ENCODE assay signal across 9 mouse cellular contexts in the genomic region with DNA sequence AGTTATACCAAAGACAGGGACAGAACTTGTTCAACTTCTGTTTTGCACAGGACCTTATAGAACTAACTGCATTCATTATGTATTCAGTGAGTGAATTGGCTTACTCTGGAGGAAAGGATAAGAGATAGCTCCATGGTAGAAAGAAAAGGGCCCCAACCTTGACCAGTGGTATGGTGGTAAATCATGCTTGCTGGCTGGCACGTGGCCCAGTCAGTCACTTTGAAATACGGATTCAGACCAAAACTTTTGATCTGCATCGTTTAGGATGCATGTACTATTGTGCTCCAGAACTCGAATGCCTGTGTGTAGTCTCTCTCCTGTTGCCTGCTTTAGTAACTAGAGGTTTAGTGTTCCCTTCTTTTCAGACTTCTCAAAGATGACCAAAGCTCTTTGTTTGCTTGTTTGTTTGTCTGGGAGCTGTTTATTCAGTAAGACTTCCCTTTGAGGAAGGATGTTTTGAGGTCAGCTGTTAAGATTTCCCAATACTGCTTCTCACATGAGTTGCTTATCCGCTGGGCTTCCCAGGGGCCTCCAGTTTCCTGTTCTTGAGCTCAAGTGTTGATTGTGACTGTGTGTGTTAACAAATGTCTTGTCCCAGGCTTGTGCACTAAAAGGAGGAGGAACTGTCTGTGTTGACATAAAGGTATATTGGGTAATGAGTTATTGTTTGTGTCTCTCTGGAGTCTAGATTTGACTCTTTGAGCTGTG. TPM values are rescaled to one million over a fixed set of nuclear protein-coding genes. Genes with fewer than 3 reads are reported as not detected.
A peak's percentile ranks its signal among the peaks of the same experiment; 100 is the strongest.
DNase-seq lines count a peak whose midpoint lies in the region; ATAC-seq and TF ChIP-seq lines count a peak whose summit lies in the region.
"Had no signal": no experiment of that assay in that cellular context is flagged by ENCODE, and none has a peak within 500 bp of the region (broad histone marks: within the 10 kb centered on the region; RNA-seq: fewer than 3 reads in every experiment).

No protein-coding gene starts in this region.

- H3K4me2 ChIP-seq in myocyte (ENCODE audit: low read depth) = peak overlapping the region; percentile 34

- WGBS in kidney, adult 2 months = 18% methylated on average over 5 of the region's 5 CpGs

- no peaks in the 10 kb centered on the region for H3K27me3 ChIP-seq in kidney, adult 2 months (replicated peaks; ENCODE audit: control insufficient read depth, insufficient read depth, low read length)
- no peaks in the 10 kb centered on the region for H3K27me3 ChIP-seq in myocyte (ENCODE audit: control insufficient read depth, insufficient read depth, insufficient read length)

- H3K79me2 ChIP-seq in myocyte (ENCODE audit: control insufficient read depth, insufficient read depth) = peaks cover 71% of the 10 kb centered on the region

- peak; percentile 59 for DNase-seq in kidney, adult 2 months
- DNase-seq in kidney, adult 11 months = no peak
- peak; percentile 87 to 91 for DNase-seq in adrenal gland, postnatal 36 days
- DNase-seq in kidney, postnatal 10 days = peak; percentile 63
- no peak for DNase-seq in spleen, adult 18-20 months
- no peak for DNase-seq in cerebellum, adult 9-11 months

- H3ac ChIP-seq in myocyte (ENCODE audit: control insufficient read depth, insufficient read length) = no peak overlapping the region

- H3K36me3 ChIP-seq in kidney, adult 2 months (ENCODE audit: control insufficient read depth, insufficient read depth, low read length) = peaks cover 2% of the 10 kb centered on the region; the same call in 1 of the 2 replicates
- H3K36me3 ChIP-seq in myocyte (ENCODE audit: control insufficient read depth, insufficient read depth) = peaks cover 13% of the 10 kb centered on the region

- H3K4me1 ChIP-seq in kidney, adult 2 months (ENCODE audit: control insufficient read depth, insufficient read depth, low read length) = peaks cover 31% of the 10 kb centered on the region

- no peak for ATAC-seq in frontal cortex, adult (ENCODE audit: low TSS enrichment)

- peak overlapping the region; percentile 53 for H3K27ac ChIP-seq in kidney, adult 2 months (ENCODE audit: insufficient read depth, low read depth, low read length)

- no peak for TF ChIP-seq CTCF in kidney, adult 2 months (conservative IDR thresholded peaks at IDR 0.05; ENCODE audit: insufficient read depth, insufficient read length, low read depth, low read length)

- no peak overlapping the region for H3K4me3 ChIP-seq in kidney, adult 2 months (ENCODE audit: insufficient read depth, low read depth, low read length)
- H3K4me3 ChIP-seq in myocyte = no peak overlapping the region

- no peak for TF ChIP-seq POLR2A in kidney, adult 2 months (IDR thresholded peaks at IDR 0.05; ENCODE audit: low read depth, low read length)
- TF ChIP-seq POLR2A in myocyte (IDR thresholded peaks at IDR 0.05; ENCODE audit: insufficient read length, low read depth) = no peak

TF ChIP-seq in myocyte, 11 proteins besides CTCF, POLR2A, EP300 and RAD21:
- TF ChIP-seq POLR2AphosphoS2 (IDR thresholded peaks at IDR 0.05; ENCODE audit: insufficient read length, low read depth) (no peak), MAX (IDR thresholded peaks at IDR 0.05; ENCODE audit: low read depth) (no peak), MYOD1 (IDR thresholded peaks at IDR 0.05; ENCODE audit: control insufficient read depth in 1 of 3, insufficient read length in 2 of 3, low read depth in 2 of 3) (no peak), REST (IDR thresholded peaks at IDR 0.05; ENCODE audit: insufficient read depth, insufficient read length) (no peak), E2F4 (IDR thresholded peaks at IDR 0.05; ENCODE audit: insufficient read depth) (no peak), MYOG (IDR thresholded peaks at IDR 0.05; ENCODE audit: control insufficient read depth in 1 of 3, insufficient read depth in 1 of 3, insufficient read length in 2 of 3, low read depth in 2 of 3) (no peak), SRF (IDR thresholded peaks at IDR 0.05; ENCODE audit: control insufficient read depth, insufficient read length, low read depth) (no peak), USF1 (IDR thresholded peaks at IDR 0.05; ENCODE audit: low read depth) (no peak), TCF12 (IDR thresholded peaks at IDR 0.05; ENCODE audit: insufficient read depth, poor library complexity, severe bottlenecking) (no peak), TCF3 (IDR thresholded peaks at IDR 0.05; ENCODE audit: insufficient read length, low read depth) (no peak), CEBPB (IDR thresholded peaks at IDR 0.05; ENCODE audit: insufficient read depth, poor library complexity, severe bottlenecking) (no peak)

RNA-seq across cellular contexts. Expression of gene Adipor1, which starts 4.7 kb away (rescaled TPM):
- polyA plus RNA-seq in kidney, adult 2 months (2012; rRNA removed) = 113 and 119 TPM in 2 replicates
- 100 to 1,000 TPM; 125 to 139 TPM for total RNA-seq in adrenal gland, postnatal 36 days (2021)
- 87.9 TPM for polyA plus RNA-seq in myocyte (2012; fragmentation: generic; extraction: Trizol)

RNA-seq across cellular contexts. Expression of gene Cyb5r1, which starts 14.5 kb away (rescaled TPM):
- polyA plus RNA-seq in kidney, adult 2 months (2012; rRNA removed) = 41.9 and 56.8 TPM in 2 replicates
- 10 to 100 TPM; 28.6 to 55.4 TPM for total RNA-seq in adrenal gland, postnatal 36 days (2021)
- polyA plus RNA-seq in myocyte (2012; fragmentation: generic; extraction: Trizol) = 452 TPM

RNA-seq across cellular contexts. Expression of gene 4933406M09Rik, which starts 34.2 kb away (rescaled TPM):
- 0.06 TPM in 1 of 2 replicates, not detected in the other for polyA plus RNA-seq in kidney, adult 2 months (2012; rRNA removed)
- not detected for total RNA-seq in adrenal gland, postnatal 36 days (2021)
- polyA plus RNA-seq in myocyte (2012; fragmentation: generic; extraction: Trizol) = not detected
- total RNA-seq: left cerebral cortex, postnatal 10 days had no signal

RNA-seq across cellular contexts. Expression of gene Klhl12, which starts 35.4 kb away (rescaled TPM):
- 8.1 and 9.6 TPM in 2 replicates for polyA plus RNA-seq in kidney, adult 2 months (2012; rRNA removed)
- 10 to 100 TPM; 21.5 to 22.9 TPM for total RNA-seq in adrenal gland, postnatal 36 days (2021)
- polyA plus RNA-seq in myocyte (2012; fragmentation: generic; extraction: Trizol) = 11.3 TPM

RNA-seq across cellular contexts. Expression of gene Tmem183a, which starts 58.1 kb away (rescaled TPM):
- polyA plus RNA-seq in kidney, adult 2 months (2012; rRNA removed) = 84.0 and 100 TPM in 2 replicates
- 10 to 100 TPM; 49.2 to 52.6 TPM for total RNA-seq in adrenal gland, postnatal 36 days (2021)
- polyA plus RNA-seq in myocyte (2012; fragmentation: generic; extraction: Trizol) = 67.3 TPM

Comparison
In these comparisons a context has a peak if more than half of its experiments do, and no peak if none do; other contexts are left out.
1. DNase-seq: peak in kidney, adult 2 months (single experiment), adrenal gland, postnatal 36 days (2 of 2) and kidney, postnatal 10 days (single experiment); none in kidney, adult 11 months (single experiment), spleen, adult 18-20 months (0 of 2) and cerebellum, adult 9-11 months (single experiment).